Mouse (Mus musculus) left cerebral cortex, adult 2 months (tissue): ENCODE measurements around the gene Zfyve19. TPM values are rescaled to one million over a fixed set of nuclear protein-coding genes. Genes with fewer than 3 reads are reported as not detected.
A peak's percentile ranks its signal among the peaks of the same experiment; 100 is the strongest.

Experiments used
- DNase-seq, 2 experiments: peaks; one replicate each; pipeline ENCODE4 v3.0.0; 2021 to 2022; ENCODE audit warnings: low spot score in 2 of 2, mixed read lengths in 1 of 2; ENCODE audit errors: extremely low spot score in 1 of 2
- H3K27ac ChIP-seq: fragments of 200-600 bp; 2 replicates; pipeline ENCODE4 v1.8.1; 2022
- H3K4me3 ChIP-seq: fragments of 200-600 bp; 2 replicates; pipeline ENCODE4 v1.8.1; 2022
- CTCF ChIP-seq: fragments of 200-600 bp; IDR thresholded peaks from 2 replicates; pipeline ENCODE4 v1.8.1; 2022; ENCODE audit warnings: antibody characterized with exemption, mild to moderate bottlenecking, moderate library complexity
- intact Hi-C: fragments of 180-260 bp; cut with DNase I; formaldehyde crosslinking; loops from one replicate; pipeline ENCODE4 v1.15.1; 2025
- total RNA-seq, 2 experiments: library from RNA; stranded (reverse); gene quantifications; 2 replicates each; pipeline ENCODE4 v1.2.3; 2021

Zfyve19 gene
- total RNA-seq, 2 experiments from 2014 or later, result 38.0 to 41.9 TPM

DNA sequence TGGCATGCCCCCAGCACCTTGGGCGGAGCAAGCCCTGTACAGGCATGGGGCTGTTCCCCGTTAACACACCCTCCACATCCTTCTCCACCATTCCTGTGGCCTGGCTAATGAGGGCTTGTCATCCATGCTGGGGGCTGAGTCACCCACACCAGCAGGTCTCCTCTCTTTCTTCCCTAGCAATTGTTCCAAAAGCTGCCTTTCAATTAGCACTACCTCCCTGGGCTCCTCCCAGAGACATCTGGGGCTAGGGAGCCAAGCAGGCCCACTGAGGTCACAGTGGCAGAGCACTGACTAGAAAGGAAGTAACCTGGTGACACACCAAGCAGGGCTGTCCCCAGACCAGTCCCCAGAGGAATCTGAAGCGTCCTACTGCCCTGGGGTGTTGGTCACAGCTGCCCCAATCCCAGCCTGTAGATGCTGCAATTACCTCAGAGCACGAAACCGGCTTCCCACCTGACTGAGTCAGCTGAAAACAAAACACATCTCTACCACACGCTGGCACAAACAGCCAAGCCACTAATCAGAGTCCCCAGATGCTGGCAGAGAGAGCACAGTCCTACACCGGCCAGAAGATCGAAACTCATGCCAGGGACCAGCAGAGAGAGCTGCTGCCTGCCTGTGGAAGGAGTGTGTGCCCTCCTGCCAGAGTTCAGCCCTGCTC is 34.3 kb upstream of the Zfyve19 start, which contains the start of gene Gm14137:
TSS of gene Gm14137 (plus strand) at position 519 of the 661 bp plus-strand sequence.
- no peak for TF ChIP-seq CTCF
- no peak within 1 kb of the TSS for H3K4me3 ChIP-seq
- no peak within 1 kb of the TSS for H3K27ac ChIP-seq
- DNase-seq, result no peak
- intact Hi-C loops, result no loop called here

DNA sequence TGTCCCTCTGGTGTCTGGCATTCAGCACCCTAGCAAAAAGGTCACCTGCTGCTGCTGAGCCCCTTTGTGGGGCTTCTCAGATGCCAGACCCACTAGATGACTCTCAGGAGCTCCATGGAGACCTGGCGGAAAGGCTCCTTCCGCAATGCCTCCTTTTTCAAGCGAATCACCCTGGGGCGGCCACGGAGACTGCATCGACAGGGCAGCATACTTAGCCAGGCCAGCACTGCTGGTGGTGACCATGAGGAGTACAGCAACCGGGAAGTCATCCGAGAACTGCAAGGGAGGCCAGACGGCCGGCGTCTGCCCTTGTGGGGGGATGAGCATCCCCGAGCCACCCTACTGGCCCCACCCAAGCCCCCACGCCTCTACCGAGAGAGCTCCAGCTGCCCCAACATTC is 33.6 kb upstream of the Zfyve19 start:
- Histone ChIP-seq H3K4me3 (no peak overlapping the region), H3K27ac (no peak overlapping the region)
- no peak for DNase-seq
- no peak for TF ChIP-seq CTCF
- intact Hi-C loops, result no loop called here

DNA sequence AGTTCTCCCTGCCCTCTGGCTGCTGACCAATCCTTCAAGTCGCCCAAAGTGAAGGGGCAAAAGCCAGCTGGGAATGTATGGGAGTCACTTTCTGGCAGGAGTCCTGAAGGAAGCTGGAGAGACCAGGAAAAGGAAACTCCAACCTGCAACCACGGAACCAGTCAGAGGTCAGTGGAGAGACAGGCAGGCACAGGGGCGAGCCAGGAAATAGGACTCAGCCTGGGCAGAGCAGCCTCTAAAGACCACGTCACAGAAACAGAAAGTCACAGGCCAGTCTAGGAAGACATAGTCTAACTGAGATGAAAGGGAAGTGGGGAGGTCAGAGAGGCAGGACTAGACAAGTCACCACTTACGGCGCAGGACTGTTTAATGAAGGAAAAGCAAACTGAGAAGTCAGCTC is 32.8 kb upstream of the Zfyve19 start:
- no peak for TF ChIP-seq CTCF
- Histone ChIP-seq H3K27ac (no peak overlapping the region), H3K4me3 (no peak overlapping the region)
- intact Hi-C loops, result no loop called here
- no peak for DNase-seq

DNA sequence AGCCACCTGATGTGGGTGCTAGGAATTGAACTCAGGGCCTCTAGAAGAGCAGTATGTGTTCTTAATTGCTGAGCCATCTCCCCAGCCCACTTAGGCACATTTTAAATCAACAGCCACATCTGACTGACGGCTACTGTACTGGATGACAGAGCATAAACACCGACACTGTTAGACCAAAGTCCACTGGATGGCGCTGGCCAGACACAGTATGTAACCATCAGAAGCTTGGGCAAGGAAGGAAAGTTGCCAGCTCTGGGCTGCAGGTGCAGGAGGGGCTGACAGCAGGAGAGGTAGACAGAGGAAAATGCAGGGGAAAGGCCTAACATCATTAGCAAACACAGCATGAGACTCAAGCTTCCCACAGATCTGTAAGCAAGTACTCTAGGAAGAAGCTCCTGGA is 31.7 kb upstream of the Zfyve19 start:
- intact Hi-C loops, result no loop called here
- no peak overlapping the region for H3K27ac ChIP-seq
- TF ChIP-seq CTCF, result no peak

DNA sequence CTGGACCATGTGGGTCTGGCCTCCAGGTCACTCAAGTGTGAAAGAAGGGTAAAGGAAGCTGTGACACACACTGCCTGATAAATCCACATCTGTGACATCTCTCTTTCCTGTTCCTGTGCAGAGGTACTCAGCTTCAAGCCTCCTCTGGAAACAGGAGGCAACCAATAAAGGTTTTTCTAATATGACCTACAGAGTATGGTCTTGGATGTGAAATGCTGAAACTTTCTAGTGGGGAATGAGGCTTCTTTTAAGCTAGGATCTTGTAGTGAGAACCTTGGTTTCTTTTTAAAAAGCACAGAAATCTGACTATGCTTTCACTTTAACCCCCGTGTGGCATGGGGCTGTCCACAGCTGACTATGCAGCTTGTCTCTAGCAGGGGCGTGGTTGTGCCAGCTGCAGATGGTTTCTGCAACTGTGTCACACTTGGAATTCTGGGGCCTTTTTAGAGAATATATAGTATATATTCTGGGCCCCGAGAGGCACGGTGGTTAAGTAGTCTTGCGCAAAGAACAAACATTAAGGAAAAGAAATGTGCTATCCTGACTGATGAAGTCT is 31.0 kb upstream of the Zfyve19 start:
- TF ChIP-seq CTCF, result no peak
- Histone ChIP-seq H3K27ac (no peak overlapping the region), H3K4me3 (no peak overlapping the region)
- DNase-seq, result no peak
- intact Hi-C loops, result no loop called here

More for the DNA sequence above, 31.7 kb upstream of the Zfyve19 start:
- H3K4me3 ChIP-seq, result no peak overlapping the region
- no peak for DNase-seq

- Histone ChIP-seq H3K4me3 (no peak overlapping the region), H3K27ac (no peak overlapping the region)
- intact Hi-C loops, result no loop called here
- TF ChIP-seq CTCF, result no peak
- no peak for DNase-seq
Measured at GRCm38 (mm10) chr2:119182914-119183313, 25.5 kb upstream of the Zfyve19 start.

- intact Hi-C loops, result loop anchor here (1.0 to 2.0 kb wide), 2 partner anchors 32 to 148 kb away; partner anchors contain the start of gene Rmdn3
- TF ChIP-seq CTCF, result peak; percentile 62
- H3K27ac ChIP-seq, result no peak overlapping the region
- peak overlapping the region; percentile 40 for H3K4me3 ChIP-seq
- DNase-seq, result peak; percentile 76 to 90
Measured at GRCm38 (mm10) chr2:119189029-119189710, 19.2 kb upstream of the Zfyve19 start.

DNA sequence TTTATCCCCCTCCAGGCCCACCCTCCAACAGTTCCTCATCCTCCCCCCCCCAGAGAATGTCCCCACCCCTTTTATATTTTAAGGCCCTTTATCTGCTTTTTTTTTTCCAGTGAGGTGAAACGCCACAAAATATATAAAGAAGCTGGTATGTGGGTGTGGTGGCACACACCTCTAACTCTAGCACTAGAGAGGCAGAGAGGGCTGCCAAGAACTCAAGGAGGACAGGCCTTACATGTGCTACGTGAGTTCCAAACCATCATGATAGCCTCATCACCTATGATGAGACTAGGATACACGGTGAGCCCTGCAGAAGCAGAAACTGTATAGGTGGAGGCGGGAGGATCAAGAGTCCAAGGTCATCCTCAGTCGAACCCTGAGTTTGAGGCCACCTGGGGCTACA is 17.4 kb upstream of the Zfyve19 start:
- H3K27ac ChIP-seq, result no peak overlapping the region
- TF ChIP-seq CTCF, result no peak
- H3K4me3 ChIP-seq, result no peak overlapping the region
- intact Hi-C loops, result no loop called here
- no peak for DNase-seq

GRCm38 (mm10) chr2:119194140-119194539 is 14.3 kb upstream of the Zfyve19 start:
- DNase-seq, result no peak
- no peak overlapping the region for H3K27ac ChIP-seq
- no peak overlapping the region for H3K4me3 ChIP-seq
- no peak for TF ChIP-seq CTCF
- intact Hi-C loops, result no loop called here

DNA sequence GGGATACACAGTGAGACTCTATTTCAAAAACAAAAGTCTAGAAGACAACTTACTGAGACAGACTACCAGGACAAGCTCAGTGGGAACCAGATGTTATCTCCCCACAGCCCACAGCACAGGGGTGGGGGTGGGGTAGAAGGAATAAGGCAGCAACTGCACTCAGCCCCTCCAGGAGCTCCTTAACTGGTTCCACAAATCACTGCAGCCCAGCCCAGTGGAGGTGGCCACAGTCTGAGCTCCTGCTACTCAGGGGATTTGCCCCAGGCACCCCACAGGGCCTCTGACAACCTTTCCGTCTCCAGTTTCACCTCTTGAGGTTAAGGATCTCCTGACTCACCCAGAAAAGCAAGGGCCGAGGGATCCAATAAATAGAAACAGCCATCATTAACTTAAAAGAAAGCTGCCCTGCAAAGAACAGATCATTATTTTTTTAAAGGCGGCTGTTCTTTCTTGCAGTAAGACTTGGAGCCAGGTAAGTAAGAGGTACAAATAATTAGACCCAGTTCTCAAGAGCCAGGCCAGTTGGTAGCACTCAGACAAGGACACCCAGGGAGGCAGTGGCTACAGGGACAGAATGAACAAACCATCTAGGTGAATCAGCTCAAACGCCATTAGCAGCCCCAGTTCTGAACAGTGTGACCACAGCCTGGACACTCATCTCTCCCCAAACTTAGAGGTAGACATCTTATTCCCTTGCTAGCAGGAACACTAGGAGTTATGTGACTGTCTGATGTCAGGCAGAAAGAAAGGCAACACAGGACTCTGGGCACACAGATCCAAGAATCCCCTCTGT is 11.9 kb upstream of the Zfyve19 start:
- intact Hi-C loops, result no loop called here
- no peak for TF ChIP-seq CTCF

GRCm38 (mm10) chr2:119197493-119197892 is 10.9 kb upstream of the Zfyve19 start:
- TF ChIP-seq CTCF, result no peak
- Histone ChIP-seq H3K27ac (no peak overlapping the region), H3K4me3 (no peak overlapping the region)
- no peak for DNase-seq
- intact Hi-C loops, result no loop called here

More for the DNA sequence above, 11.9 kb upstream of the Zfyve19 start:
- H3K27ac ChIP-seq, result no peak overlapping the region
- no peak overlapping the region for H3K4me3 ChIP-seq
- DNase-seq, result no peak

DNA sequence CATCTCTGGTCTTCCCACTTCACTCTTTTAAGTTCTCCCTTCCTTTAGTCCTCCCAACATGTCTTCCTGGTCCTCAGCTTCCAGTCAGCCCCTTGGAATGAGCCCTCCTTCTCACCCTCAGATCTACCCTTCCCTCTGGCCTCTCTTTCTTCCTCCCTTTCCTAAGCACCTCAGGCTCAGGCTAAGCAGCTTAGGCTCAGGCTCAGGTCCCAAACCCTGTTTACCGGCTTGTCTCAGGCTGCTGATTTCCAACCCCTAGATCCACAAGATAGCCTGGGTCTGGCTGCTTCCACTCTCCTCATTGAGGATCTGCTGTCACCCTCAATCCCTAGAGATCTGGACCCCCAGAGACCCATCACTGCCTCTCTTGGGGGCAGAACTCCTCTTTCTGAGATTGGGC is 10.4 kb upstream of the Zfyve19 start:
- TF ChIP-seq CTCF, result no peak
- no peak for DNase-seq
- H3K27ac ChIP-seq, result no peak overlapping the region
- H3K4me3 ChIP-seq, result no peak overlapping the region
- intact Hi-C loops, result no loop called here
